8 mouse cellular contexts compared by ENCODE assay signal in genomic region chr13:114896751-114897386, GRCm38 (mm10). TPM values are rescaled to one million over a fixed set of nuclear protein-coding genes. Genes with fewer than 3 reads are reported as not detected.
DNase-seq lines count a peak whose midpoint lies in the region; ATAC-seq and TF ChIP-seq lines count a peak whose summit lies in the region.

No protein-coding gene starts in this region.

- 34% methylated on average over 10 of the region's 10 CpGs for WGBS in lung, adult 2 months
- 88% methylated on average over 10 of the region's 10 CpGs for WGBS in midbrain, embryonic 10.5 days
- WGBS in midbrain, embryonic 15.5 days: 83% methylated on average over 10 of the region's 10 CpGs
- WGBS in cerebellum, adult 2 months: 63% methylated on average over 10 of the region's 10 CpGs

- no peak for TF ChIP-seq CTCF in lung, adult 2 months (IDR thresholded peaks at IDR 0.05; ENCODE audit: insufficient read depth, low read length)
- no peak for TF ChIP-seq CTCF in cerebellum, adult 2 months (IDR thresholded peaks at IDR 0.05; ENCODE audit: borderline replicate concordance, insufficient read depth, low read depth, low read length)

- ATAC-seq in midbrain, embryonic 15.5 days (replicated peaks): no peak

- no peaks in the 10 kb centered on the region for H3K9me3 ChIP-seq in midbrain, embryonic 10.5 days (replicated peaks)
- no peaks in the 10 kb centered on the region for H3K9me3 ChIP-seq in midbrain, embryonic 15.5 days

- intact Hi-C loops in heart, postnatal 36 days (cut with DNase I): loop anchor here (5.0 to 10.0 kb wide), 3 partner anchors 35 to 208 kb away; partner anchors contain the start of genes Gm49395, Itga1 and Itga2

- H3K4me3 ChIP-seq in lung, adult 2 months (replicated peaks; ENCODE audit: extremely low read depth, low read depth, low read length): no peak overlapping the region
- H3K4me3 ChIP-seq in midbrain, embryonic 10.5 days: no peak overlapping the region
- H3K4me3 ChIP-seq in midbrain, embryonic 15.5 days: no peak overlapping the region
- no peak overlapping the region for H3K4me3 ChIP-seq in cerebellum, adult 2 months (replicated peaks; ENCODE audit: insufficient read depth, low read depth, low read length)

- DNase-seq in adrenal gland, adult (ENCODE audit: inconsistent age in 2 of 2, low spot score in 1 of 2): peak; percentile 88 to 96
- peak; percentile 36 for DNase-seq in embryo, embryonic 11 days
- peak; percentile 63 to 64 for DNase-seq in heart, postnatal 36 days
- DNase-seq in lung, adult 2 months: peak; percentile 30
- no peak for DNase-seq in right cerebral cortex, postnatal 10 days (ENCODE audit: low spot score in 2 of 2)
- no peak for DNase-seq in midbrain, embryonic 10.5 days (ENCODE audit: low spot score)
- no peak for DNase-seq in cerebellum, adult 2 months

- no peaks in the 10 kb centered on the region for H3K27me3 ChIP-seq in midbrain, embryonic 10.5 days (ENCODE audit: low read depth, poor library complexity, severe bottlenecking)
- H3K27me3 ChIP-seq in midbrain, embryonic 15.5 days (replicated peaks): no peaks in the 10 kb centered on the region
- H3K27me3 ChIP-seq in cerebellum, adult 2 months (ENCODE audit: control insufficient read depth, insufficient read depth, low read length): no peaks in the 10 kb centered on the region

- TF ChIP-seq POLR2A in lung, adult 2 months (IDR thresholded peaks at IDR 0.05; ENCODE audit: borderline replicate concordance, extremely low read depth, low read depth, low read length): no peak
- TF ChIP-seq POLR2A in cerebellum, adult 2 months (IDR thresholded peaks at IDR 0.05; ENCODE audit: borderline replicate concordance, insufficient read depth, low read length): no peak

- H3K27ac ChIP-seq in midbrain, embryonic 10.5 days (replicated peaks): no peak overlapping the region
- no peak overlapping the region for H3K27ac ChIP-seq in midbrain, embryonic 15.5 days
- no peak overlapping the region for H3K27ac ChIP-seq in cerebellum, adult 2 months (ENCODE audit: insufficient read depth, low read length)

- H3K9ac ChIP-seq in midbrain, embryonic 15.5 days: no peak overlapping the region

- peaks cover 16% of the 10 kb centered on the region for H3K4me1 ChIP-seq in lung, adult 2 months (ENCODE audit: control insufficient read depth, insufficient read depth, low read length)
- no peaks in the 10 kb centered on the region for H3K4me1 ChIP-seq in midbrain, embryonic 10.5 days
- H3K4me1 ChIP-seq in midbrain, embryonic 15.5 days: no peaks in the 10 kb centered on the region
- peaks cover 6% of the 10 kb centered on the region; the same call in 1 of the 2 replicates for H3K4me1 ChIP-seq in cerebellum, adult 2 months (ENCODE audit: control insufficient read depth, insufficient read depth, low read length)

- H3K36me3 ChIP-seq in midbrain, embryonic 10.5 days: no peaks in the 10 kb centered on the region
- H3K36me3 ChIP-seq in midbrain, embryonic 15.5 days (replicated peaks): no peaks in the 10 kb centered on the region

- H3K4me2 ChIP-seq in midbrain, embryonic 15.5 days: no peak overlapping the region

RNA-seq across cellular contexts. Expression of gene Itga2, which starts 35.0 kb away (rescaled TPM):
- 1 to 10 TPM in 1 of 2 experiments, under 1 TPM in 1; 0.39 to 1.2 TPM for total RNA-seq in heart, postnatal 36 days (2021)
- 2.3 and 3.5 TPM in 2 replicates for polyA plus RNA-seq in lung, adult 2 months (2012; rRNA removed)
- 1.6 and 1.7 TPM in 2 replicates for polyA plus RNA-seq in midbrain, embryonic 10.5 days (2016; fragmentation: Nextera tagmentation; extraction: Ambion mirVana)
- polyA plus RNA-seq in midbrain, embryonic 15.5 days (2015; fragmentation: Nextera tagmentation; extraction: Ambion mirVana): 1.5 and 1.7 TPM in 2 replicates
- polyA plus RNA-seq in cerebellum, adult 2 months (2012; rRNA removed): 0.10 and 0.13 TPM in 2 replicates

Comparison
In these comparisons a context has a peak if more than half of its experiments do, and no peak if none do; other contexts are left out.
1. DNase-seq: peak in adrenal gland, adult (2 of 2), embryo, embryonic 11 days (single experiment), heart, postnatal 36 days (2 of 2) and lung, adult 2 months (single experiment); none in right cerebral cortex, postnatal 10 days (0 of 2), midbrain, embryonic 10.5 days (single experiment) and cerebellum, adult 2 months (0 of 2).